Mouse (Mus musculus): ENCODE data around the gene Prkg1.

GRCm38 (mm10) chr19:30642629-30643170 is 1122.1 kb downstream of the Prkg1 start:
- TF ChIP-seq CTCF (IDR thresholded peaks at IDR 0.05; ENCODE audit: control insufficient read depth, insufficient read depth, low read length) (no peak), POLR2A (IDR thresholded peaks at IDR 0.05; ENCODE audit: borderline replicate concordance, control insufficient read depth, low read depth, low read length) (no peak)

All from bone marrow, adult 2 months (tissue).